Mouse (Mus musculus) Muller cell, postnatal 12 days (primary cell): ENCODE data around the gene Rhov.

ENCODE experiments used
- DNase-seq: peaks from one replicate; pipeline ENCODE4 v3.0.0-alpha.2; 2015; ENCODE audit errors: inconsistent ontology term

Gene Rhov

DNA sequence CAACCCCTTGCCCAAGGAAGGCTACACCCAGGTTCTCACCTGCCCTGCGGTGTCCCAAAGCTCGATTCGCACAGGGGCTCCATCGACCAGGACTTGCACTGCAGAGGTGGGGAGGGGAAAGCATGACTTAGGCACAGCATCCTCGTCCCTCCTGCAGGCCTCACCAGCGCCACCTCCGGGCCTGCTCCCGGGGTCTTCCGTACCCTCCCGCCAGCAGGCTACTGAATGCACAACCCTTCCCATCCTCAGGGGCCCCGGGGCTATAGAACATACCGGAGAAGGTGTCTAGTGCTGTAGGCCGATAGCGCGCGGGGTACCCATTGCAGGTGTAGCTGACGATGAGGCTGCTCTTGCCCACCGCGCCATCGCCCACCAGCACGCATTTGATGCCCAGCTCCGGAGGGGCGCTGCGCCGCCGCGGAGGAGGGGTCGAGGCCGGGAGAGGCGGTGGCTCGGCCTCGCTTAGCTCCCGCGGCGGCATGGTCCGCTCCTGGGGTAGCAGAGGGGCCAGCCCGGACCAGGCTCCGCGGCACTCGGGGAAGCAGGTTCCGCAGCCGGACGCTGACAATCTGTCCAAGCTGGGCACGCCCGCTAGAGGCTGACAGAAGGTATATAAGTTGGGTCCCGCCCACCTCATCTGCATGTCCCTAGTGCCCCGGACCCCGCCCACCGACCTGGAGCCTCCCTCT, at the start of gene Rhov:
Gene Rhov (minus strand): TSS at position 630 of the 689 bp plus-strand sequence.
- DNase-seq: peak; percentile 64

DNA sequence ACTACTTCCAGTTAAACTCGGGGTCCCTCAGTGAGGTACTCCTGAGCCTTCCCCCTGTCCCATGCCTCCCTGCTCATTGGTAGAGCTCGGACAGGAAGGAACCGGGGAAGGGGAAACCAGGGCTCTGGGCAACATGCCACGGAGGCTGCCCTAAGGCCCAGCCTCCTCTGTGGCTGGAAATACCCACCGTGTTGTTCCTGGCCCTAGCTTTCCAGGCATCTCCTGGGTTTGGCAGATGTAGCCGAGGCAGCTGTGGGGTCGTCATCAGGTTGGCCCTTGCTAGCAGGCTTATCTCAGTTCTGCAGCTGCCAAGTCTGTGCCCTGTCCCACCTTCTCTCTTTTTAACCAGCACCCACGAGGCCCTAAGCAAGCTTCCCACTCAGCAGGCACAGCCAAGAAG, 49.5 kb upstream of the Rhov start:
- DNase-seq: no peak

DNA sequence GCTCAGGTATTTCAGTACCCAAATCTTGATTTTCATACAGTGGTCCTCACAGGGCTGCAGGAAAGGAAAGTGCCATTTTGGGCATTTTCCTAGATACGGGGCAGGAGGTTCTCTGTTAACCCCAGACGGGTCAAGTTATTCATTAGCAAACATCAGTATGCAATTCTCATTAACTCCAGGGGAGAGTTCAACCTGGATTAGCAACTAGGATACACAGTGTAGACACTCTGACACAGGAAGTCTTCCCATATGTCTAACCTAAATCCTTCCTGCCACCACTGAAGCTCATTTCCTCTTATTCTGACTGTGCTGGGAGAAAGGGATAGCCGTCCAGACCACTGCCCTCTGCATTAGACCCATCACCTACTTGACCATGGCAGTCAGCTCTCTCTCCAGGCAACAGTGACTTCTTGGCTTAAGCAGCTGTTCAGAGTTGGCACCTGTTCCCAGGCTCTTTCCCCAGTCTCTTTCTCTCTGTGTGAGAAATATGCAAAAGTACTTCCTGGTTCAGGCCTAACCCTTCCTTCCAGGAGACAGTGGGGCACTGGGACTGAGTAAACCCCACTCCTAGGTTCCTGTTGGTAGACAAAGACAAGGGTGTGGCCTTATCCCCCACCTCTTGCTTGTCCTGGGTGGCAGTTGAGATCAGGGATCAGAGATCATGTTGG, 47.1 kb upstream of the Rhov start:
- DNase-seq: no peak

DNA sequence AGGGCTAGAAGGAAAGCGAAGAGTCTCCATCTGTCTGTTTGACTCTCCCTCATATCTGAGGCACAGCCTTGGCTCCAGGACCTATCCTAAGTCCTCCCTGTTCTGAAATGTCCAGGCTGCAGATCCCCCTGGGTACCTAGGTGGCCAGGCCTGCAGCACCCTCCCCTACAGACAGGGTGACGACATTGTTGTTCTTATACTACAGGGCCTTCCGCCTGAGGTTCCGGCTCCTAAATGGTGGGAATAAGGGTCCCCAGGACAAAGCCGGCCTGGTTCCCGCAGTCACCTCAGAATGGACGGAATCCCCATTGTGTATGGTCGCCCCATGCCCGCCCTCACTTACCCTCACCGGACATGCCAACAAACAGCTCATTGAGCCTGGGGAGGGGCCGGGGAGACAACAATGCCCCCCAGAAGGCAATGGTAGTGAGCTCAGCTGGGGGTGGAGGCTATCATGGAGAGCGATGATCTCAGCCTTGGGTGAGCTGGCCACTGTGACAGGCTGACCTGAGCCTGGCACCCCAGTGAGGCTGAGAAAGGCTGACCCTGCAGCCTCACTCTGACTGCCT, 43.8 kb upstream of the Rhov start:
- DNase-seq: no peak

DNA sequence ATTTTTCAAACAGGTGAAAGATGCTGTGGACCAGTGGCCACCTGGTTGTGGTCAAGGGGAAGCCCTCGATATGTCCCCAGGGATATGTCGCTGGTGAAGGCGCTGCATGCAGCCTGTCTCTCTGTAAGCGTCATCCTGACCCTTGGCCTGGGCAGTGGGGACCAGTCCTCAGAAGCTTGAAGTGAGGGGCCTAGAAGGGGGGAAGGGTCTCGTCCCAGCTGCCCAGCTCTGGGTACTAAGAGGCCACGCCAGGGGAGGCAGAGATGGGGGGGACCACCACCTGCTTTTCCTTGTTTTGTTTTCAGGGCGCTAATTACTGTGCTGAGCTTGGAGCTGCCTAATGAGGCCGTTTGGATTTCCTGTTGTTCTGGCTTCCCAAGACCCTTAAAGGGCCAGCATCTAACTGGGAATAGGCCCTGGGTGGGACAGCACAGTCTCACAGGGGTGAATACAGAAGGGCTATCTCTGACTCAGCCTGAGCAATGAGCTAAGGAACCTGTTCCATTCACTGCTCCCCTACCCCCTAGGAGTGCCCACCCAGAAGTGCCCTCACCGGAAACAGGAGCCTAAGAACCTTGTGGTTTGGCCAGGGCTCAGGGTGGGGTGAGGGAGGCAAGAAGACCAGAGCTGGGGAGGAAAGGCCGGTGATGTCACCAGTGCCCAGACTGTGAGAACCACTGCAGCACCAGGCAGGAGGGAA, 42.9 kb upstream of the Rhov start:
- peak; percentile 53 for DNase-seq

DNA sequence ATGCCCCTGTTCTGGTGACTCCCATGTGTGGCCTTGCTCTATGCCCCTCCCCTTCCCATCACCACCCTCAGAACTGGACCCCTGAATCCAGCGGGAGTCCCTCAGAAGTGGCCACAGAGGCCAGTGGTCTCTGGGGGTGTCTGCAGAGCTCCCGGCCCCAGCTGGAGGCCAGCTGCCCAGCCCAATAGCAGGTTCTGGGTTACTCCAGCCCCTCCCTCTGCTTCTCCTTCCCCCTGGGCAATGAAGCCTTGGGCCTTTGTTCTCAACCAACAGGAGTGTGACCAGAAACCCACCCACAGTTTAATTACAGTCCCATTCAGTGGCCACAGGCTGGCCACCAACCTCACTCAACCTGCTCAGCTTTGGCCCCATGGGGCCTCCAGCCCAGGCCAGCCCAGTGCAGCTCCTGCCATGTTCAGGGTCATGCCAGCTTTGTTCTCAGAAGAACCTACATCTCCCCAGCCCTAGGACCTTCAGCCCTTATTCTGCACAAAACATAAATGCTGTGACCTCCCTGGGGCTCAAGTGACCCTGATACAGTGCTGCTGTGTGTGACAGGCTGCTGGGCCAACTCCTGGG, 41.4 kb upstream of the Rhov start:
- DNase-seq: no peak

DNA sequence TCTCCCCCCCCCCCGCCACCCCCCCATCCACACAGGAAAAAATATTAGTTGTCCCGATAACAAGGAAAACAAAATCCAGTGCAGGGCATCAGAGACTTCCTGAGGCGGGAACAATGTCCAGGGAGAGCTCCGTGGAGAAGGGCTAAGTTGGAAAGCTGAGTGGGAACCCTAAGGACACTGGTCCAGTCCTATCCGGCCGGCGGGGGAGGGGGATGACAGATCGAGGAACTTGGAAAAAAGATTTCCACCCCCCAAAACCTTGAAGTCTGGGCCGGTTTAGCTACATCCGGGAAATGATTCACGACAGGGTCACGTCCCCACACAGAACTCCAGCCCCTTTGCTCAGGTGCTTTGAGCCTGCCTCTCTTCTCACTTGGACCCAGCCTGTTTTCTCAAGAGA, 40.5 kb upstream of the Rhov start:
- DNase-seq: no peak

DNA sequence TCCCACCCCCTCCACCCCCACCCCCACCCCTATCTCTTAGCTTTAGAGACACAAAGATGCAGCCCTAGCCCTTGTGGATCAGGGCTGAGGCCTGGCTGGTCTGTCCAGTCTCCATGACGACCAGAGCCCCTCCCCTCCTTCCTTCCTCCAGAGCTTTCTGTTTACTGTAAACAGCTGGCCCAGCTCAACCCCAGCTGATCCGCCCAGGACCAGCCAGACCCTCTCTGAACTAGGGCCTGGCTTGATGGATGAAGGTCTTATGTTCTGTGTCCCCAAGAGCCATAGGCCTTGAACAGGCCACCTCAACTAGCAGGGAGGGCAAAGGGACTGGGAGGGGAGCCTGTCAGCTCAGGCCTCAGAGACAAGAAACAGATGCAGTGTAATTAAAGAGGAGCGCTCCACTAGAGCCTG, 33.7 kb upstream of the Rhov start:
- no peak for DNase-seq

DNA sequence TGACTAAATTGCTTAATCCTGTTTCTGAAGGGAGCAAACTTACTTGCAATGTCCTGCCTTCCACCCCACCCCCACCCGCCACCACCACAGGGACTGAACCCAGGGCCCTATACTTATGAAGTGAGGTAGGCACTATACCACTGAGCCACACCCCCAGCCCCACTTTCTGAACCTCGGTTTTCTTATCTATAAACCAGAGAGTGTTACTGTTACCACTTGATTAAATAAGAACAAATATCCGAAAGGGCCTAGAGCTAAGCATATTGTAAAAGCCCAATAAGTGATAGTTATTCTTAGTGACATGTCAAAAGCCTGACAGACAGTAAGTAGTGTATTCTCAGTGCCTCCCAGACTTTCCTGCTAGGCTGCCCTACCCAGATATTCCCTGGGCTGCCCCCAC, 33.3 kb upstream of the Rhov start:
- DNase-seq: no peak

DNA sequence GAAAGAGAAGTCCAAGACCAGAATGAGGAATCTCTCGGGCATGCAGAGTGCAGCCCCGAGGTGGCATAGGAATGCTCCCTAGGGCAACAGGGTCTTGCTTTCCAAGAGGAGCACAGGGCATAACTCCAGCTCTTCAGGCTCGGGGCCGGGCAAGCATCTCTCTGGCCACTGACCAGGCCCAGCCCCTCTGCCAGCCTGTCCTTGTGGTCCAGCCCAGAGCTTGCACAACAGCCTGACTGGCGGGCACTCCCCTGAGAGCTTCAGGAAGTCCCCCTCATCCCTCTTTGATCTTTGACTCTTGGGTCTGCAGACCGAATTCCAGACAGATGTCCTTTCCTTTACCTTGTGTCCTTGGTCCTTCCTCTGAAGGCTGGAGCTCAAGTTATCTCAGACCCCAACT, 31.8 kb upstream of the Rhov start:
- no peak for DNase-seq

DNA sequence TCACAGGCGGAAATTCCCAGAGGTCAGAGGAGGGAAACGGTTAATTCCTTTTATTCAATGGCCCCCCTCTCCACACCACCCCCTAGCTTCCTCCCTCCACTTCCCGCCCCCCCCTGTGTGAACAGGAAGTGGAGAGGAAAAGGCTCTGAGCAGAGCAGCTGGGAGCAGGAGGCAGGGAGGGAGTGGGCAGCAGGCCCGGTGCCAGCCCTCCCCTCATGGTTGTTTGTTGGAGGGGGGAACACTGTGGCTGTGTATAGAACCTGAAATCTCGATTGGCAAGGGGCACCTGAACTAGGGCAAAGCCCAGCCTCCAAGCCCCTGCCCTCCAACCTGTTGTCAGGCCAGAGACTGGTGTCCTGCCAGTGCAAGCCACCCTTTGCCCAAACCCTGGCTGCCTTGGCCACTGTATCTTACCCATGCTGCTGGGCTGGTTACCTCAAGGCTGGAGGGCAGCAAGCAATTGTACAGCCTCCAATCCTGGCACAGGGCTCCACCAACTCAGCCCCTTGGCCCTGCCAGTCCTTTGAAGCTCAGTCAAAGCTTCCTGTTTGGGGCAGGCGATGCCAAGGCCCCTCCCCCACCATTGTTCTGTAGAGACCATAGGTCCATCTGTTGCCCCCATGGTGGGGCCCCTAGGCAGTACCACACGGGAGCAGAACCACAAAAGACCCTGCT, 29.9 kb upstream of the Rhov start:
- no peak for DNase-seq

DNA sequence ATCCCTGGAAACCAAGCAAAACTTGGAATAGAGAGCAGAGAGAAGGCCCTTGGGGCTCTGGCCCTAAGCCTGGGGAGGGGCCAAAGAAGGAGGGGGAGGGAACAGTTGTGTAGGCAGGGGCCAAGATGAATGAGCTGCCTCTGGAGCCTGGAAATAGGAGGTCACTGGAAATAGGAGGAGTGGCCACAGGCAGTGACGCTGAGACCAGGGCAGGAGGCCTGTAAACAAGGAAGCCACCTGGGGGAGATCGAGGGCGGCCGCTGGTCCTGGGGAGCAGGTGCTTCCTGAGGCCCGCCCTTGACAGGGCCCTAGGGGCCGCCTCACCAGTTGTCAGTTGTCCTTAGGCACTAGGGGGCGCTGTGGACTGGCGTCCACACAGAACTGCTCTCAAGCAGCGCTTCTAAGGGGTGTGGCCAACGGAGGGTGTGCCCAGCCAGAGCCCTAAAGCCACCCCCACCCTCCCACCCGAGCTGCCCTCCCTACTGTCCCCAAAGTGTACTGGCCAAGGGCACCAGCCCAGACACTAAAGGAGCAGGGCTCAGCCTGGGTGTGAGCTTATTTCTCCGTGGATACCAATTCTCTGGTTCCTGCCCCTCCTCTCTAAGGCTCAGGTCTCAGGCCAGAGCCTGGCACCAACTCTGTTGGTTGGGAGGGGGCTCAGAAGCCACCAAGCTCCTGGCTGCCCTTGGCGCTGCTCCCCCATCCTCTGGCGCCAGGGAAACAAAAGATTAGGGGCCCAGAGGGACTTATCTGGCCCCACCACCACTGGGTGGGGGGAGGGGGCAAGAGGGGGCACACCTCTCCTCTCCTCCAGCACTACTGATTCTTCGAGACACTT, 29.1 kb upstream of the Rhov start:
- DNase-seq: peak; percentile 84

DNA sequence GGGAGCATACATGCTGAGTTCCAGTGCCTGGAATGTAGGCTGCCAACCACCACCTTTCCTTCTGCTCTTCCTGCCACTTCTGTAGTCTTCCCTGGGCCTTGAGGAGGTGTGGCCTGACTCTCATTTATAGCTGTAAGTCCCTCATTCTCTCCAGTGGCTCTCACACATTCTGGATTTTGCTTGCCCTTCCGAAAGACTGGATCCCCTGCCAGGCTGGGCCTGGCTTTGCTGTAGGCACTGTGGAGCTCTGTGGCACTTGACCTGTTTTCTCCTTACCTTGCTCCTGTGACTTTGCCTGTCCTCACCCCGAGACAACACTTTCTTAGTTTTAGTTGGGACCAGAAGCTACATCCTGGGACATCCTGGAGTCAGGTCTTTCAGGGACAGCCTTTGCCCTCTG, 27.8 kb upstream of the Rhov start:
- DNase-seq: no peak

DNA sequence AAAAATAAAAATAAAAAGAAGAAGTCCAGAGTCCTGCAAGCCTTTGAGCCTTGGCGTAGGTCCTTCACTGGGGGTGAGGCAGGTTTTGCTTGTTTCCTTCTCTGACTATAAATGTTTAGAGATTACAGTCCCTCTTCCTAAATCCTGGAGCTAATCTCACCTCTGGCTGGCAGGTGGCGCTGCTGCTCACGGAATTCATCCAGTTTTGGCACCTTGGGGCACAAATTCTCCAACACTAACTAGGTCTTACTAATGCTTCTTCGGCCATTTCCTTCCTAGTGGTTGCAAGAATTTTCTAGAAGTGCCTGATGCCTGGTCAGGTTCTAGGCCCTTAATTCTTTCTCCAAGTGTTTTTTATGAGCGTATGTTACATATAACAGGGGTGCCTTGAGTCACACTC, 27.3 kb upstream of the Rhov start:
- DNase-seq: peak; percentile 54

DNA sequence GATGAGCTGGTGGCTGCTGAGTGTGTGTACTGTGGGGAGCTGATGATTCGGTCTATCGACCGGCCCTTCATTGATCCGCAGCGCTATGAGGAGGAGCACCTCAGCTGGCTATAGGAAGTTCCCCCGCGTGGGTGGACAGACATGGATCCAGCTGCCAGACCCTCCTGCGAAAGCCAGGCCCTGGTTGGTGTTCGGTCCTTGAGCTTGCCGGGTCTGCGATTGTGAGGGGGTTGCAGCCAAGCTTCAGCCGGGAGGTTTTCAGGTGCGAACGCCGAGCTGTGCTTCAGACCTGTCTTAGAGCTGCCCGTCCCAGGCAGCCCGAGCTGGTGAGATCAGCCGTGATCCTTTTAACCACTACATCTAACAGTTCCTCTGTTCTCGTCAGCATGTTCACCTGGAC, 26.4 kb upstream of the Rhov start:
- no peak for DNase-seq

DNA sequence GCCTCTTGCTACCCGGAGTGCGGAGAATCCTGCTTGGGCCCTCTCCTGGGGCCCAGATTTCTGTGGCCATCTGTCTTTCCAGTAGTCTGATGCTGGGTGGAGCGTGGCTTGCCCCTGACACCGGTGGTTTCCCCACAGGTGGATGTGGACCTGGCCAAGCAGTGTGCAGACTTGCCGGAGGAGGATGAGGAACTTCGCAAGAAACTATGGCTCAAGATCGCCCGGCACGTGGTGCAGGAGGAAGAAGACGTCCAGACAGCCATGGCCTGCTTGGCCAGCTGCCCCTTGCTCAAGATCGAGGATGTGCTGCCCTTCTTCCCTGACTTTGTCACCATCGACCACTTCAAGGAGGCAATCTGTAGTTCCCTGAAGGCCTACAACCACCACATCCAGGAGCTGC, 25.7 kb upstream of the Rhov start:
- DNase-seq: no peak

DNA sequence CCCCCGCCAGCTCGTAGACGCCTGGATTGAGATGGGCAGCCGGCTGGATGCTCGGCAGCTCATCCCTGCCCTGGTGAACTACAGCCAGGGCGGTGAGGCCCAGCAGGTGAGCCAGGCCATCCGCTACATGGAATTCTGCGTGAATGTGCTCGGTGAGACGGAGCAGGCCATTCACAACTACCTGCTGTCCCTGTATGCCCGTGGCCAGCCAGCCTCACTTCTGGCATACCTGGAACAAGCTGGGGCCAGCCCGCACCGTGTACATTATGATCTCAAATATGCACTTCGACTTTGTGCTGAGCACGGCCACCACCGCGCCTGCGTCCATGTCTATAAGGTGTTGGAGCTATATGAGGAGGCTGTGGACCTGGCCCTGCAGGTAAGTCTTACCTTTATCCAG, 23.3 kb upstream of the Rhov start:
- no peak for DNase-seq

DNA sequence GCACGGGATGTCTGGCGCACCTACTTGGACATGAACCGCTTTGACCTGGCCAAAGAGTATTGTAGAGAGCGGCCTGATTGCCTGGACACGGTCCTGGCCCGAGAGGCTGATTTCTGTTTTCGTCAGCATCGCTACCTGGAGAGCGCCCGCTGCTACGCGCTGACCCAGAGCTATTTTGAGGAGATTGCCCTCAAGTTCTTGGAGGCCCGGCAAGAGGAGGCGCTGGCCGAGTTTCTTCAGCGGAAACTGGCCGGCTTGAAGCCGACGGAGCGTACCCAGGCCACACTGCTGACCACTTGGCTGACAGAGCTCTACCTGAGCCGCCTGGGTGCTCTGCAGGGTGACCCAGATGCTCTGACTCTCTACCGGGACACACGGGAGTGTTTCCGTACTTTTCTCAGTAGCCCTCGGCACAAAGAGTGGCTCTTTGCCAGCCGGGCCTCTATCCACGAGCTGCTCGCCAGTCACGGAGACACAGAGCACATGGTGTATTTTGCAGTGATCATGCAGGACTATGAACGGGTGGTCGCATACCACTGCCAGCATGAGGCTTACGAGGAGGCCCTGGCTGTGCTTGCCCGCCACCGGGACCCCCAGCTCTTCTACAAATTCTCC, 22.8 kb upstream of the Rhov start:
- DNase-seq: no peak

DNA sequence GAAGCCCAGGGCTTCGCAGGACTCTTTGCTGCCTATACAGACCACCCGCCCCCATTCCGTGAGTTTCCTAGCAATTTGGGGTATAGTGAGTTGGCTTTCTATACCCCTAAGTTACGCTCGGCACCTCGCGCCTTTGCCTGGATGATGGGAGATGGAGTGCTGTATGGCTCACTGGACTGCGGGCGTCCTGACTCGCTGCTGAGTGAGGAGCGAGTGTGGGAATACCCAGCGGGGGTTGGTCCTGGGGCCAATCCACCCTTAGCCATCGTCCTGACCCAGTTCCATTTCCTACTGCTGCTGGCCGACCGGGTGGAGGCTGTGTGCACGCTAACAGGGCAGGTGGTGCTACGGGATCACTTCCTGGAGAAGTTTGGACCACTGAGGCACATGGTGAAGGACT, 22.2 kb upstream of the Rhov start:
- DNase-seq: no peak

DNA sequence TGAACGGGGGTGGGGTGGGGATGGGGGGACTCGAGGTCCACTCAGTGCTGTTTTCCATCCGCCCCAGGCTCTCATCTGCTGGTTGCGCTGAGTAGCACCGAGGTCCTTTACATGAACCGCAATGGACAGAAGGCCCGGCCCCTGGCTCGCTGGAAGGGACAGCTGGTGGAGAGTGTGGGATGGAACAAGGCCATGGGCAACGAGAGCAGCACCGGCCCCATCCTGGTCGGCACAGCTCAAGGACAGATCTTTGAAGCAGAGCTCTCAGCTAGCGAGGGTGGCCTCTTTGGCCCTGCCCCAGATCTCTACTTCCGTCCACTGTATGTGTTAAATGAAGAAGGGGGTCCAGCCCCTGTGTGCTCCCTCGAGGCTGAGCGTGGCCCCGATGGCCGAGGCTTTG, 21.8 kb upstream of the Rhov start:
- no peak for DNase-seq

DNA sequence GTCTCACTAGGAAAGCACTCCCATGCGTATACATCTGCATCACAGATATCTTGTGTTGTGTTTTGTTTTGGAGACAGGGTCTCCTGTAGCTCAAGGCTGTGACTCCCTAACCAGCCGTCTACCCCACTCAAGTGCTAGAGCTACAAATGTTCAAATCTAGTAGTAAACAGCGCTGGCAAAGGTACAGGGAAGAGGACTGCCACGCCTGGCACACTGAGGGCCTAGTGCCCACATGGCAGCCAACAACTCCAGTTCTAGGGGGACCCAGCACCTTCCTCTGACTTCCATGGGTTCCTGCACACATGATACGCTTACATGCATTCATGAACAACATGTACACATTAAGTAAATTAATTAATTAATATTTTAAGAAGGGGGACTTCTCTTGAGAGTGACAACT, 21.2 kb upstream of the Rhov start:
- no peak for DNase-seq
